Mouse (Mus musculus) embryonic fibroblast, embryonic 13.5 days (primary cell): ENCODE data around the gene Pappa.

Source experiments
- CTCF ChIP-seq: IDR thresholded peaks from 2 replicates; pipeline ENCODE4 v1.5.1; 2011; ENCODE audit warnings: mild to moderate bottlenecking, control low read depth, low read length, moderate library complexity, borderline replicate concordance; ENCODE audit not compliant: insufficient read depth
- POLR2A ChIP-seq: IDR thresholded peaks from 2 replicates; pipeline ENCODE4 v1.6.1; 2011; ENCODE audit warnings: low read depth, mild to moderate bottlenecking, control low read depth, low read length, moderate library complexity

GRCm38 (mm10) chr4:65402836-65403634, 279.1 kb downstream of the Pappa start:
- TF ChIP-seq POLR2A (no peak), CTCF (no peak)
